Mouse (Mus musculus) liver, embryonic 15.5 days (tissue): ENCODE measurements around the gene Rrnad1. TPM values are rescaled to one million over a fixed set of nuclear protein-coding genes. Genes with fewer than 3 reads are reported as not detected.
"Not testable (repeated sequence)": the region's sequence is repeated elsewhere in the genome, so short reads cannot be mapped to it uniquely, and the experiment has no call there.

Source experiments
- ATAC-seq: fragments of 200-750 bp; cut with Nextera tagmentation; 2 replicates; pipeline ENCODE4 v1.8.0; 2017; ENCODE audit warnings: moderate number of reproducible peaks, mild to moderate bottlenecking, moderate library complexity; ENCODE audit not compliant: insufficient read depth
- H3K27ac ChIP-seq: fragments of 300-500 bp; sonication (generic); replicated peaks from 2 replicates; pipeline ENCODE4 v1.5.1; 2015; ENCODE audit warnings: mild to moderate bottlenecking, inconsistent platforms
- H3K27me3 ChIP-seq: fragments of 300-500 bp; sonication (generic); 2 replicates; pipeline ENCODE4 v1.6.1; 2015; ENCODE audit warnings: mild to moderate bottlenecking, inconsistent platforms
- H3K36me3 ChIP-seq: fragments of 300-500 bp; sonication (generic); replicated peaks from 2 replicates; pipeline ENCODE4 v1.6.1; 2015; ENCODE audit warnings: moderate library complexity, mild to moderate bottlenecking, inconsistent platforms
- H3K4me1 ChIP-seq: fragments of 300-500 bp; sonication (generic); replicated peaks from 2 replicates; pipeline ENCODE4 v1.6.1; 2015; ENCODE audit warnings: inconsistent platforms
- H3K4me2 ChIP-seq: fragments of 300-500 bp; sonication (generic); 2 replicates; pipeline ENCODE4 v1.6.1; 2015; ENCODE audit warnings: moderate library complexity, mild to moderate bottlenecking, inconsistent platforms
- H3K4me3 ChIP-seq: fragments of 300-500 bp; sonication (generic); replicated peaks from 2 replicates; pipeline ENCODE4 v1.5.1; 2015; ENCODE audit warnings: mild to moderate bottlenecking, inconsistent platforms
- H3K9ac ChIP-seq: fragments of 300-500 bp; sonication (generic); 2 replicates; pipeline ENCODE4 v1.6.1; 2015; ENCODE audit warnings: moderate library complexity, mild to moderate bottlenecking, inconsistent platforms
- H3K9me3 ChIP-seq: fragments of 300-500 bp; sonication (generic); replicated peaks from 2 replicates; pipeline ENCODE4 v1.6.1; 2016; ENCODE audit warnings: inconsistent platforms
- WGBS: fragments of 180-500 bp; shearing (Covaris S2); methylation state at CpG from one replicate; pipeline ENCODE4 v1.1.7; 2015; ENCODE audit warnings: mixed read lengths; ENCODE audit not compliant: insufficient replicate concordance; 5-methylcytosine and 5-hydroxymethylcytosine counted together
- polyA plus RNA-seq: library from polyadenylated mRNA; unstranded; fragments of >200 nt; fragmentation: Nextera tagmentation; extraction: Ambion mirVana; gene quantifications from 2 replicates; pipeline ENCODE4 v1.2.1, GENCODE M21; 2015

The Rrnad1 gene
- polyA plus RNA-seq, 1 experiment from 2014 or later = 5.6 TPM

GRCm38 (mm10) chr3:87913491-87913890 lies 17.0 kb downstream of the Rrnad1 start:
- Histone ChIP-seq H3K27ac (peak overlapping the region; percentile 53), H3K4me2 (peak overlapping the region; percentile 32), H3K4me3 (no peak overlapping the region), H3K36me3 (peaks cover 67% of the 10 kb centered on the region), H3K9me3 (no peaks in the 10 kb centered on the region), H3K9ac (peak overlapping the region; percentile 4; the same call in 1 of the 2 replicates), H3K4me1 (peaks cover 69% of the 10 kb centered on the region), H3K27me3 (no peaks in the 10 kb centered on the region)
- no peak for ATAC-seq
- WGBS = 69% methylated on average over 7 of the region's 7 CpGs

DNA sequence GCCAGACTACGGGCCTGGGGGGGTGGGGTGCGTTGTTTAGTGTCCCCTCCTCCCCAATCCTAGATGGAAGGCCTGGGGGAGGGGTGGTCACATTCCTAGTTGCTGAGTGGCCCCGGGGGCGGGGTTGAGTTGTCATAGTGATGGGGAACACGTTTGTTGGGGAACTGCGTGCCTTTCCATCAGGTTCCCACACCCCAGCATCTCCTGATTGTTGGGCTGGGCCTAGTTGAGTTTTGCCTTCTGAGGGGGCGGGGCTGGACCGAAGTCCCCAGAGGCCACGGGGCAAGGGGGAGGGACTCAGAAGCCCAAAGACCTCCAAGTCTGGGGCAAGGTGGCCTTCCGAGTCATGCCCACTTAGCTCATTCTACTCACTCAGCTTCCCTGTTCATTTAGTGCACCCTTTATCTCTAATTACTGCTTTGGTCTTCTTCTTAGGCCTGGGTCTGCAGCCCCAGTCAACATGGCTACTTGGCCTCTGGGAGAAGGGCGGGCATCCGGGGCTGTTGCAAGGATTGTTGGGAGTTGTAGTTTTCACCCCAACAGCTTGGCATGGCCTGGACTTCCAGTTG lies 19.9 kb downstream of the Rrnad1 start:
- Histone ChIP-seq H3K27me3 (no peaks in the 10 kb centered on the region), H3K9ac (peak overlapping the region; percentile 99; the same call in 1 of the 2 replicates), H3K4me2 (peak overlapping the region; percentile 83), H3K4me1 (peaks cover 81% of the 10 kb centered on the region), H3K4me3 (peak overlapping the region; percentile 95), H3K36me3 (peaks cover 45% of the 10 kb centered on the region), H3K9me3 (no peaks in the 10 kb centered on the region), H3K27ac (peak overlapping the region; percentile 85)
- 13% methylated on average over 12 of the region's 12 CpGs for WGBS
- ATAC-seq = peak; percentile 10

- no peaks in the 10 kb centered on the region for H3K9me3 ChIP-seq
- ATAC-seq = no peak
- H3K4me2 ChIP-seq = peak overlapping the region; percentile 83
- 16% methylated on average over 4 of the region's 4 CpGs for WGBS
- H3K4me3 ChIP-seq = peak overlapping the region; percentile 95
- peak overlapping the region; percentile 85 for H3K27ac ChIP-seq
- peak overlapping the region; percentile 99 for H3K9ac ChIP-seq
- H3K36me3 ChIP-seq = peaks cover 37% of the 10 kb centered on the region
- H3K4me1 ChIP-seq = peaks cover 86% of the 10 kb centered on the region
- no peaks in the 10 kb centered on the region for H3K27me3 ChIP-seq
These were observed 20.6 kb downstream of the Rrnad1 start for GRCm38 (mm10) chr3:87909874-87910273.

GRCm38 (mm10) chr3:87909381-87909780 lies 21.1 kb downstream of the Rrnad1 start:
- Histone ChIP-seq H3K27ac (peak overlapping the region; percentile 85), H3K4me1 (peaks cover 84% of the 10 kb centered on the region), H3K4me2 (peak overlapping the region; percentile 83), H3K27me3 (no peaks in the 10 kb centered on the region), H3K9me3 (no peaks in the 10 kb centered on the region), H3K4me3 (peak overlapping the region; percentile 95), H3K9ac (peak overlapping the region; percentile 99), H3K36me3 (peaks cover 32% of the 10 kb centered on the region)
- no peak for ATAC-seq
- 62% methylated on average over 2 of the region's 2 CpGs for WGBS

GRCm38 (mm10) chr3:87907906-87908305 lies 22.6 kb downstream of the Rrnad1 start:
- no peak for ATAC-seq
- peaks cover 18% of the 10 kb centered on the region for H3K36me3 ChIP-seq
- H3K27me3 ChIP-seq = no peaks in the 10 kb centered on the region
- H3K9ac ChIP-seq = peak overlapping the region; percentile 99
- H3K4me1 ChIP-seq = peaks cover 77% of the 10 kb centered on the region
- H3K9me3 ChIP-seq = no peaks in the 10 kb centered on the region
- peak overlapping the region; percentile 83 for H3K4me2 ChIP-seq
- 0% methylated on average over 1 of the region's 1 CpGs for WGBS
- H3K4me3 ChIP-seq = peak overlapping the region; percentile 95
- peak overlapping the region; percentile 85 for H3K27ac ChIP-seq

- Histone ChIP-seq H3K4me2 (peak overlapping the region; percentile 83), H3K9me3 (no peaks in the 10 kb centered on the region), H3K27me3 (no peaks in the 10 kb centered on the region), H3K4me1 (peaks cover 75% of the 10 kb centered on the region), H3K9ac (peak overlapping the region; percentile 99), H3K36me3 (peaks cover 11% of the 10 kb centered on the region), H3K4me3 (peak overlapping the region; percentile 95), H3K27ac (peak overlapping the region; percentile 85)
- no peak for ATAC-seq
- WGBS = under 1% methylated on average over 27 of the region's 27 CpGs
These were observed 23.3 kb downstream of the Rrnad1 start for GRCm38 (mm10) chr3:87906981-87907857.

DNA sequence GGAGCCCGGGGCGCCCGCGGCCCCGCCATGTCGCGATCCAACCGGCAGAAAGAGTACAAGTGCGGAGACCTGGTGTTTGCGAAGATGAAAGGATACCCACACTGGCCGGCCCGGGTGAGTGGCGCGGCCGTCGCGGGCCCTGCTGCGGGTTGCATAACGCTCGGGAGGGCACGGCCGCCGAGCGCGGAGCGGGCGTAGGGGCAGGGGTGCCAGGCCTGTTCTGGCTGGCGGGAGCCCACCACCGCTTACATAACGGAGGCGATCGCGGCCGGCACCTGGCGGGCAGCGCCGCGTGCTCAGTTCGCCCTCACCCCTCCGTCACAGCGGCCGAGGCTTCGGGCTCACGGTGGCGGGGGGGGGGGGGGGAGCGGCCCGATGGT lies 23.9 kb downstream of the Rrnad1 start:
- Histone ChIP-seq H3K27me3 (no peaks in the 10 kb centered on the region), H3K36me3 (peaks cover 6% of the 10 kb centered on the region; the same call in 1 of the 2 replicates), H3K4me1 (peaks cover 75% of the 10 kb centered on the region), H3K9ac (peak overlapping the region; percentile 99), H3K4me2 (peak overlapping the region; percentile 83), H3K27ac (peak overlapping the region; percentile 85), H3K9me3 (no peaks in the 10 kb centered on the region), H3K4me3 (peak overlapping the region; percentile 95)
- ATAC-seq = peak; percentile 15
- under 1% methylated on average over 47 of the region's 47 CpGs for WGBS

DNA sequence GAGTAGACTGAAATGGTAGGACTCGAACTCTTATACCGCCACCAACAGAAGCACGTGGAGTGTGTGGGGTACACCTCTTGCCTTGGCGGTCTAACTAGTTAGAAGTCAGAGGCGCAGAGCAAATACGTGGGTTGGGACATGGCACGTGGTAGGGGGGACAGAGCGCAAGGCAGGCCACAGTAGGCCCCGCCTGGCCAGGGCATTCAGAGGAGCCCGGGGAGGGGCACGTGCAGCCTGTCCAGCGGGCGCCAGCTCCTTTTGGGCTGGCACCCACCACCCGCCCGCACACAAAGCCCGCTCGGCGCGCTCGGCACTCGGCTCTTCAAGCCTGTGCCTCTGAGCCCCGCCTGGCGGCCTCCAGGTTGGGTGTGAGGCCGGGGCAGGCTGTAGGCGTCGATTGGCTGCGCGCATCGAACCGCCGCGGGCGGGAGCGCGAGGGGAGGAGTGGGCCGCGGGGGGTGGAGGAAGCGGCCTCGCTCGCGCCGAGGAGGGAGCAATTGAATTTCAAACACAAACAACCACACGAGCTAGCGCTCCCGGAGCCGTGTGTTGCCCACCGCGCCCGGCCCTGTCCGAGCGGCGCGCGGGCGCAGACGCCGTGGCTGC lies 24.5 kb downstream of the Rrnad1 start, which contains the start of gene Hdgf:
Gene Hdgf (plus strand): TSS at position 442 of the 606 bp plus-strand sequence.
- Histone ChIP-seq H3K27ac (peak within 1 kb of the TSS; percentile 85), H3K4me2 (peak within 1 kb of the TSS; percentile 83), H3K27me3 (no peaks in the 10 kb centered on the region), H3K9ac (peak within 1 kb of the TSS; percentile 99), H3K4me3 (peak within 1 kb of the TSS; percentile 95), H3K4me1 (peaks cover 75% of the 10 kb centered on the region), H3K36me3 (peaks cover 3% of the 10 kb centered on the region; the same call in 1 of the 2 replicates), H3K9me3 (no peaks in the 10 kb centered on the region)
- ATAC-seq = peak; percentile 85
- WGBS = under 1% methylated on average over 57 of the region's 57 CpGs

- H3K4me2 ChIP-seq = no peak overlapping the region
- H3K27me3 ChIP-seq = no peaks in the 10 kb centered on the region
- H3K4me1 ChIP-seq = peaks cover 72% of the 10 kb centered on the region
- no peak for ATAC-seq
- 53% methylated on average over 5 of the region's 5 CpGs for WGBS
- H3K9ac ChIP-seq = 0 out of 2 replicates have a peak overlapping the region, but pooled peaks have one; percentile 15
- H3K9me3 ChIP-seq = no peaks in the 10 kb centered on the region
- H3K27ac ChIP-seq = peak overlapping the region; percentile 72
- H3K4me3 ChIP-seq = no peak overlapping the region
- H3K36me3 ChIP-seq = no peaks in the 10 kb centered on the region
These were observed 26.7 kb downstream of the Rrnad1 start for GRCm38 (mm10) chr3:87903821-87904220.

GRCm38 (mm10) chr3:87901959-87902358 lies 28.6 kb downstream of the Rrnad1 start:
- H3K4me2 ChIP-seq = peak overlapping the region; percentile 66
- H3K27ac ChIP-seq = peak overlapping the region; percentile 96
- WGBS = 43% methylated on average over 6 of the region's 6 CpGs
- H3K36me3 ChIP-seq, H3K4me3 ChIP-seq, ATAC-seq, H3K9me3 ChIP-seq, H3K27me3 ChIP-seq, H3K9ac ChIP-seq: not testable (repeated sequence)
- peaks cover 57% of the 10 kb centered on the region for H3K4me1 ChIP-seq
